Comparison of ENCODE assay signal across 19 mouse cellular contexts in the genomic region with DNA sequence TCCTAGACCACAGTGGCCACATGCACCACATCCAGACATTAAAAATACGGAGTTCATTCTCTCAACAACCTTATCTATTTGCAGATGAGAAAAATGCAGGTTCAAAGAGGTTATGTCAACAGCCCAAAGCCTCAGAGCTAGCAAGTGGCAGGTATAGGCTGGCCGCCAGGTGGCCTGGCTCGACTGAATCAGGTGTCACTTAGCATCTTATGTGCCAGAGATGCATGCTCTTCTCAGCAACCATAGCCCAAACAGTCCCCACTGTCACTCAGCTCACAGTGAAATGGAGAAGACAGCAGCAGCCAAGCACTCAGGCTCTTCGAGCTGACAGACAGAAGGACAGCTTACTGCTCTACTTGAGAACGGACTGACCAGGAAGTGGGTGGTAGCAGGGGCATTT. TPM values are rescaled to one million over a fixed set of nuclear protein-coding genes. Genes with fewer than 3 reads are reported as not detected.
DNase-seq lines count a peak whose midpoint lies in the region; ATAC-seq and TF ChIP-seq lines count a peak whose summit lies in the region.
"Had no signal": no experiment of that assay in that cellular context is flagged by ENCODE, and none has a peak within 500 bp of the region (broad histone marks: within the 10 kb centered on the region; RNA-seq: fewer than 3 reads in every experiment).

No protein-coding gene starts in this region.

- WGBS in lung, adult 2 months = 63% methylated on average over 5 of the region's 5 CpGs
- WGBS in lung, postnatal 0 days = 47% methylated on average over 5 of the region's 5 CpGs
- 90% methylated on average over 5 of the region's 5 CpGs for WGBS in forebrain, embryonic 16.5 days

- H3K9me3 ChIP-seq in lung, postnatal 0 days (ENCODE audit: low read length) = no peaks in the 10 kb centered on the region
- H3K9me3 ChIP-seq in forebrain, embryonic 16.5 days (ENCODE audit: control insufficient read depth, low read length) = no peaks in the 10 kb centered on the region
- H3K9me3 ChIP-seq: forebrain, embryonic 13.5 days; heart, embryonic 13.5 days; midbrain, embryonic 13.5 days; neural tube, embryonic 13.5 days had no signal

- H3K9ac ChIP-seq in lung, postnatal 0 days (replicated peaks; ENCODE audit: low read depth) = no peak overlapping the region
- H3K9ac ChIP-seq in forebrain, embryonic 16.5 days (replicated peaks; ENCODE audit: low read depth, low read length) = no peak overlapping the region
- H3K9ac ChIP-seq: forebrain, embryonic 13.5 days; heart, embryonic 13.5 days; hindbrain, embryonic 14.5 days; midbrain, embryonic 13.5 days; neural tube, embryonic 13.5 days had no signal

- TF ChIP-seq EP300 in lung, postnatal 0 days (IDR thresholded peaks at IDR 0.05) = no peak

- no peaks in the 10 kb centered on the region for H3K36me3 ChIP-seq in lung, postnatal 0 days (ENCODE audit: insufficient read depth, low read length)
- no peaks in the 10 kb centered on the region for H3K36me3 ChIP-seq in forebrain, embryonic 16.5 days (ENCODE audit: control insufficient read depth, insufficient read depth)
- H3K36me3 ChIP-seq: heart, embryonic 13.5 days; midbrain, embryonic 13.5 days; neural tube, embryonic 13.5 days had no signal

- ATAC-seq in lung, postnatal 0 days = no peak
- ATAC-seq in forebrain, embryonic 16.5 days = no peak
- ATAC-seq: forebrain, embryonic 13.5 days; midbrain, embryonic 13.5 days had no signal

- peak; percentile 30 to 63 for DNase-seq in cerebellum, postnatal 25 days
- no peak for DNase-seq in cerebellum, adult 11 months
- DNase-seq in lung, adult 2 months = peak; percentile 36
- DNase-seq in lung, postnatal 10 days = no peak
- DNase-seq in lung, postnatal 0 days (ENCODE audit: low spot score) = no peak
- no peak for DNase-seq in adrenal gland, adult (ENCODE audit: inconsistent age in 2 of 2, low spot score in 1 of 2)
- DNase-seq: adrenal gland, postnatal 36 days; B cell, adult 2 months; heart, adult 18-20 months; kidney, adult 8-10 months; kidney, postnatal 25 days; spleen, adult 18-20 months; thymus, adult 18-20 months had no signal

- TF ChIP-seq CTCF in lung, adult 2 months (IDR thresholded peaks at IDR 0.05; ENCODE audit: insufficient read depth, low read length) = peak; percentile 36; the same call in 1 of the 2 replicates
- TF ChIP-seq CTCF in lung, postnatal 0 days (IDR thresholded peaks at IDR 0.05) = peak; percentile 44

- H3K4me3 ChIP-seq in lung, adult 2 months (replicated peaks; ENCODE audit: extremely low read depth, low read depth, low read length) = no peak overlapping the region
- no peak overlapping the region for H3K4me3 ChIP-seq in lung, postnatal 0 days (ENCODE audit: low read depth, low read length)
- H3K4me3 ChIP-seq in forebrain, embryonic 16.5 days (replicated peaks; ENCODE audit: low read length) = no peak overlapping the region
- H3K4me3 ChIP-seq: forebrain, embryonic 13.5 days; heart, embryonic 13.5 days; midbrain, embryonic 13.5 days; neural tube, embryonic 13.5 days had no signal

- no peak overlapping the region for H3K27ac ChIP-seq in lung, postnatal 0 days (ENCODE audit: low read length)
- H3K27ac ChIP-seq in forebrain, embryonic 16.5 days (ENCODE audit: low read length) = no peak overlapping the region
- H3K27ac ChIP-seq: forebrain, embryonic 13.5 days; heart, embryonic 13.5 days; hindbrain, embryonic 14.5 days; midbrain, embryonic 13.5 days; neural tube, embryonic 13.5 days had no signal

- H3K27me3 ChIP-seq in lung, postnatal 0 days (replicated peaks; ENCODE audit: insufficient read depth, low read length) = no peaks in the 10 kb centered on the region
- H3K27me3 ChIP-seq in forebrain, embryonic 16.5 days (replicated peaks; ENCODE audit: control insufficient read depth, insufficient read depth, low read length) = no peaks in the 10 kb centered on the region
- H3K27me3 ChIP-seq: forebrain, embryonic 13.5 days; midbrain, embryonic 13.5 days; neural tube, embryonic 13.5 days had no signal

- no peak for TF ChIP-seq POLR2A in lung, adult 2 months (IDR thresholded peaks at IDR 0.05; ENCODE audit: borderline replicate concordance, extremely low read depth, low read depth, low read length)

- peaks cover 17% of the 10 kb centered on the region for H3K4me1 ChIP-seq in lung, adult 2 months (ENCODE audit: control insufficient read depth, insufficient read depth, low read length)
- H3K4me1 ChIP-seq in lung, postnatal 0 days (ENCODE audit: insufficient read depth, low read depth, low read length) = no peaks in the 10 kb centered on the region
- no peaks in the 10 kb centered on the region for H3K4me1 ChIP-seq in forebrain, embryonic 16.5 days (replicated peaks; ENCODE audit: control insufficient read depth, insufficient read depth, low read length)
- H3K4me1 ChIP-seq: forebrain, embryonic 13.5 days had no signal

- H3K4me2 ChIP-seq in lung, postnatal 0 days (replicated peaks; ENCODE audit: low read depth, low read length) = no peak overlapping the region
- no peak overlapping the region for H3K4me2 ChIP-seq in forebrain, embryonic 16.5 days (ENCODE audit: low read length)
- H3K4me2 ChIP-seq: forebrain, embryonic 13.5 days; heart, embryonic 13.5 days; hindbrain, embryonic 14.5 days; midbrain, embryonic 13.5 days; neural tube, embryonic 13.5 days had no signal

RNA-seq across cellular contexts. Expression of a gene that starts 44.6 kb away (rescaled TPM):
- polyA plus RNA-seq in lung, adult 2 months (2012; rRNA removed) = 9.6 and 11.0 TPM in 2 replicates
- 11.4 and 13.1 TPM in 2 replicates for polyA plus RNA-seq in lung, postnatal 0 days (2015; fragmentation: Nextera tagmentation; extraction: Ambion mirVana)
- polyA plus RNA-seq in forebrain, embryonic 16.5 days (2015; fragmentation: Nextera tagmentation; extraction: Ambion mirVana) = 16.9 and 24.6 TPM in 2 replicates

Comparison
In these comparisons a context has a peak if more than half of its experiments do, and no peak if none do; other contexts are left out.
1. DNase-seq: peak in cerebellum, postnatal 25 days (2 of 2) and lung, adult 2 months (single experiment); none in cerebellum, adult 11 months (single experiment), lung, postnatal 10 days (single experiment), lung, postnatal 0 days (single experiment) and adrenal gland, adult (0 of 2).